Mouse (Mus musculus) ovary, postnatal 36 days (tissue): ENCODE measurements around the gene Frmd4a.
"Not testable (repeated sequence)": the region's sequence is repeated elsewhere in the genome, so short reads cannot be mapped to it uniquely, and the experiment has no call there.

Experiments
- DNase-seq: peaks from one replicate; pipeline ENCODE4 v3.0.0; 2022; ENCODE audit warnings: low spot score, mixed read lengths

The Frmd4a gene

DNA sequence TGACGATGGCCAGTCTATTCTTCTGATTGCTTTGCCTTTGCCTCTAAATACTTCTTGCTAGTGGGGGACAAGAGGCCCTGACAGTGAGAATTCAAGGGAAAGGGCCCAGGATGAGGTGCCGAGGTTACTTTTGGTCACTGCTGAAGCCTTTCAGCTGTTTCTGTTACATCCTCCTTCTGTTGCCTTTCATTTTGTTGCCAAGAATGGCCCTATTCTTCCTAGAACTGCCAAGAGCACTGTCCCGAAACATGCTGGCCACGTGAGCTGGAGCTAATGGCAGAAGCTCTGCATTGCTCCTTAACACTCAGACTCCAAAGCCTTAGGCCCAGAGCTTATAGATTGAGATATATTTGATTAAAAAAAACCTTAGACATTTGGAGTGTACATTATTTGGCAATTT is 178.5 kb downstream of the Frmd4a start:
- DNase-seq = no peak

DNA sequence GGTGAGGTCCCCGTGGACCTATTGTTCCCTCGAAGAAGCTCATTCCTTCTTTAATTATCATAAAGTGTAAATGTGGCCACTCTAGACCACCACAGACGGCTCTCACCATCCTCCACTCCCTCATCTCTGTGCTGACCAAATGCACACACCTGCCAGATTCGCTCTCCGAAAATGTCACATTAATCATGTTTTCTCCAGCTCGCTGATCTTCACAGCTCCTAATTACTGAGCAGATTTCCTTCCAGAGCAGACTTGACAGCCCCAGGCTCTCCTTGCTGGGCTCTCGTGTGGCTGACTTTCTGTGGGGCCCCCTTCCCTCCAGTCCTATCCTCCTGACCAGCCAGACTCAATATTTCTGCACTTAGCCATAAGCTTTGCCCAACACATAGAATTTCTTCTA is 191.7 kb downstream of the Frmd4a start:
- no peak for DNase-seq

DNA sequence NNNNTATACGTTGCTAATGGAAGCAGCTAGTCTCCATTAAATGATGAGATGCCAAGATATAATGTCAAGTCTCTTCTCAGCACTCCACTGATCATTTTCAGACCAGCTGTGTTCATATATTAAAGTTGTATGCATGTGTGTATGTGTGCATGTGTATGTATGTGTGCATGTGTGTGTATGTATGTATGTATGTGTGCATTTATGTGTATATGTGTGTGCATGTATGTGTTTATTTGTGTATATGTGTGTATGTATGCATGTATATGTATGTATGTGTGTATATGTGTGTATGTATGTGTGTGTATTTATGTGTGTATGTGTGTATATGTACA is 204.9 kb downstream of the Frmd4a start:
- DNase-seq = no peak

DNA sequence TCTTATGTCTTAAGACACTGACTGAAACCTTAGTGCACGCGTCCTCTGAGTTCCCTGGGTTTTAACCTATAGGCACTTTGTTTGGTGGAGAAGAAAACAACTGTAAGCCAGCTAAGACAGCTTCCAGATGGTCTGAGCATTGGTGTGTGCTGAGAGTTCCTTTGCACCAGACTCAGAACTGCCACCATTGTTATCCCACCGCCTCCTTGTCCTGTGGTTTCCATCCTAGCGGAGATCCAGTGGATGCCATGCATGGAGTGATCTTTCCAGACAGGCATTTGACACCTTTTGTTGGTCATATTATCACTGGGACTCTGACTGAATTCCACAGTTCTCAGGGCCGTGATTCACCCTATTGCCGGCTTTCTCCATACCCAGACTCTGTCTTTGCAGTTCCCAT is 205.8 kb downstream of the Frmd4a start:
- no peak for DNase-seq

DNA sequence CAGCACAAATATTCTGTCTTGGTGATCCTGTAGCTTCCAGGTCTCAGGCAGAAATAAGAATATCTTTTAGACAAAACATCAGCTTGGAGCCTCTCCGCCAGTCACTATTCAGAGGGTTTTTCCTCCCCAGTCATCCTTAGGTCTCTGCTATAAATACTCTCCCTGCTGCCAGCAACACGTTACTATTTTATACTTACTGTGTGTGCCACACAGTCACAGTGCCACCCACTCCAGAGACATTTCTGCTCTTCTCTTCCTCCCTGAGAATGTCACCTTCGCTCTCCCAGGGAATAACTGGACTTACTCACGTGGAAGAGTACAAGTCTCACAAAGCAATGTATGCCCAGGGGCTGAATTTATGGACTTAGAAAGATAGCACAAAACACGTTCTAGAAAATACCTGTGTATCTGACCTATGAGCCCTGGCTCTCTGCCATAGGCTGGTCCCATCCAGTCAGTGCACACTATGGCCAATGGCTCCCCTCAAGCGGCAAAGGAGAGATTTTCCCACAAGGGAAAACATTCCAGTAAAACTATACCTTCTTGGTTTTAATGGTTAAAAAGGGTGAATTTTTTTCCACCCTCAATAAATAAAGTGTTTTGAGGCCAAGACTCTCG is 209.5 kb downstream of the Frmd4a start:
- no peak for DNase-seq

DNA sequence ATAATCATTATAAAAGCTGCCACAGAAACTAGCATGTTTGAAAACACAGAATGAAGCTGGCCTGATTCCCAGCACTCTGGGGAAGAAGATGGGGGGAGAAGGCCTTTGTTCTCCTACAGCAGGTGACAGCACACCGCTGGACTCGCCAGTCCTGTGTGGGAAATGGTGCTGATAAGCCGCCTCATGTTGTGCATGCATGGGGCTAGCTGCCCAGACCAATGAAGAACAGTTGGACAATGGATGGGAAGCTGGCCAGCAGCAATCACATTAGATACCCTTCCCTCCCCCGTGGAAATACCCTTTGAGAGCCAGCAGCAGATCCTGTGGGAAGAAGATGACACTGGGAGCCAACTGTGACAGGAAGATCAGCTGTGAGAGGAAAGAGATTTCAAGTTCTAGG is 210.0 kb downstream of the Frmd4a start:
- no peak for DNase-seq

DNA sequence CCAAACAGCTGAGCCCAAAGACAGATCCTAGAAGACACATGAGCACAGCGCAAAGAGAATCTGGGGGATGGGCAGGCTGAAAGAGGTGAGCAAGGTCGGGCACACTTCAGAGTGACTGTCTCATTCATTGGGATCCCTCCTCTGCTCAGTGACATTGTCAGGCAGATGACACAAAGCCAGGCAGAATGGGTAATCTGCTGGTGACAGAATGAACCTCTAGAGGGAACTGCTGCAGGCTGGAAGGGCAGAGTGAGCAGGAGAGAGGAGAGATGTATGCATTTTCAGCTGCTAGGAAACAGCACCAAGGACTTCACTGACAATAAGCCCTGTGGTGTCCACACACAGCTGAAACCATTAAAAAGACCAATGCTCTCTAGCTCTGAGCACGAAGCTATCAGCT is 211.0 kb downstream of the Frmd4a start:
- DNase-seq = no peak

DNA sequence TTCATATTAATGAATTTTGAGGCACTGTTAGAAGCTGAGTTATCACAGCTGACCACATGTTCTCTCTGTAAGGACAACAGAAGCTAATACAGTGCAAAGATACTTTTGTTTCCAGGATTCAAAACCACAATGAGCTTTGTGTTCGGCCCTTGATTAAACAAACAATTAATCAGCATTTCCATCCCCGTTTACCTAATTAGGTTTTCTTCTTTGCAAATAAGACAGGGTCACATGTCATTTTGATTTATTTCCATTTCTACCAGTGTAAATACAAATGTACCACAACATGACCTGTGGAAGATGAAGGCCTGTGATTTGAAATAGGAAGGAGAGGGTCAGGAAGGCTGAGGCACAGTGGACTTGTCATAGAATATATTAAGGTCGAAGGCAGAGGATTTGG is 214.8 kb downstream of the Frmd4a start:
- no peak for DNase-seq

DNA sequence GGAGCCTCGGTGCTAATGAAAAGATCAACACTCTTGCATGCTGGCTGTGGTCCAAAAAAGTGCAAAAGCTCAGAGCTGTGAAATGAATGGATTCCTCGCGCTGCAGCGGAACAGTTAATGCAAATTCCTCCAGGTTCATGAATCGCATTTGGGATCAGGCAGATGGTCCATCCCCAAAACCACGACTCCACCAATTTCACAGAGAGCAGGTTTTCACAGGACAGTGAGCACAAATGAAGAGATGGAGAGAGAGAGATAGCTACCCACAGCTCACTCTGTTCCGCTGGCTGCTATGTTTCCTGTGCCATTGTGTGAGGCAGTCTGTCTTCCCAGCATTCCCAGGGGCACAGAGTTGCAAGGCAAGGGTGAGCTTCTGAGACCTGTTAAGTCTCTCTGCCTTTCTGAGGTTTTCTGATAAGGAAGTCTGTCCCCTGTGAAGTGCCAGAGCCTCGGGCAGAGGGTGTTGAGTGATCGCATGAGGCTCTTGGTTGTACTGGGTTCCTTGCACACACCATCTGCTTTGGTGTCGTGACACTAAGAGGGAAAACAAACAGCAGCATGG is 215.3 kb downstream of the Frmd4a start:
- DNase-seq = no peak

DNA sequence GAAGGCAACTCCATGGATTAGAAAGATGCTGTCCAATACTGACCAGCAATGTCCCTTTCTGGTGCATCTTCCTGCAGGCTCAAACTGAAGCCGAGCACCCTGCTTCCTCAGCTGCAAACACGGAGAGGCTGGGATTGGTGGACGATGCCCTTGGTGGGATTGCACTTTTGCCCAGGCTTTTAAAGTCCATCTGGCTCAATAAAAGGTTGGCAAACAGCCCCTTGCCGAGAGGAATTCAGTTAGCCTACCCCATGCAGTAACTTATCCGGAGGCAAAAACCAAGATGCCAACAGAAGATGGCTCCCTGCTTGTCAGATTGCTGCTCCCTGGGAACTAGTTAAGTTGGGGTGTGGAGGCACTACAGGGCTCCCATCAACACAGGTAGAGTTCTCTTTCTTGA is 220.2 kb downstream of the Frmd4a start:
- no peak for DNase-seq

DNA sequence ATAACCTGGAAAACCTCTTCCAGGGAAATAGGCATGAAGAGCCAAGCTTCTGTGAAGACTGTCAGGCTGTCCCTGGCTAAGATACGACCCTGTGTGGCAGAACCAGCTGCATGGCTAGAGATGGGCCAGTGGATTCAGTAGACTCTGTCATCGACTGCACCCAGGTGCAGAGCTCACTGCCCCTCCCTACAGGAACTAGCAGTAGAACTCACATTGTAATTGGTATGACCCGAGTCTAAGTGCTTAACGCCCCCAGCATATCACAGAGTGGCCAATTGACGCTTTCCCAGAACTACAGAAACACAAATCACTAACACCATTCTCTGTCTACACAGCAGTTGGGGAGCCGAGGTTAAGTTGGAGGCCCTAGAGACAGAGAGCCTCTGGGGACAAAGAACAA is 232.2 kb downstream of the Frmd4a start:
- no peak for DNase-seq

DNA sequence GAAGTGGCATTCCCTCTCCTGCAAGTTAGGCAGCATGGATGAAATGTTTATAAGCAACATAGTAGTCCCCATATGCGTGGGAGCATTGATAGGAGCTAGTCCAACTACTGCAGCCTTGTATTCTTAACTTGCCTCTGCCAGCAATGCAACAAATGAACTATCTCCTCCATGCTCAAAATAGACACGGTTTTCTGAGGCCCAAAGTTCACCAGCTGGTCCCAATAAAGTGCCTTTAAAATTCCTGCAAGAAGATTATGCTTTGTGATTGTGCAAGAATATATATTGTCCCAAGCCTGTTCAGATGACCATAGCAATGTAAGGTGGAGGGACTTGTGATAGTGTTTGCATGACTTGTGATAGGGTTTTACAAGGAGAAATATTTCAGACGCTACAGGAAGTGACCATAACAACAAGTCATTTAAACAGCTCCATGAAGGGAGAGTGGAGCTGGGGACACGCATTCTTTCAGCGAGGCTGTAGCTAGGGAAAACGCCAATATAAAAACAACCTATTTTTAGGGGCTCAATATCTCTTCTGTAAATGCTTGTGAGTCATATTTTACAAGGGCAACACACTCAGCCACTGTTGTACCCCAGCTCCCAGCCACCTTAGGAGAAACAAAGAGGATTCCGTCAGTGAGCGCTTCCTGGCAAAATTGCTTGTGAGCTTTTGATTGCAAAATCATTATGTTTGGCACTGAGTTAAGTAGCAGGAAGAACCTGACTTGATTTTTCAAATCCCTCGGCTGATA is 235.2 kb downstream of the Frmd4a start:
- no peak for DNase-seq

DNA sequence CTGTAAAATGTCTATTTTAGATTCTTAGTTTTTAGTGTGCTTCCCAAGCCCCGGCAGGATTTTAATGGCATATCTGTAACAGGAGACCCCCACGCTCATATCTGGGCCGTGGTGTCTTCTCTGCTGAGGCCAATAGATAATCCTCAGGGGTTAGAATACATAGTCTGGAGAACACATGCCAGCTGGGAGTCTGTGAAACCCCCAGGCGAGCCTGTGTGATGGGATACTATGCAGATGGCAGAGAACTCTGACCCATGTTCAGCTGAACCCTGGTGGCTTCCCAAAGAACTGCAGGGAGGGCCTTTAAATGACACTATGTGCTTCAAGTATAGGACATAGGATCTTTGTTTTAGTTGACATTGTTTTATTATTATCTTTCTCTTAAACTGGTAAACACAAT is 235.8 kb downstream of the Frmd4a start:
- peak; percentile 30 for DNase-seq

DNA sequence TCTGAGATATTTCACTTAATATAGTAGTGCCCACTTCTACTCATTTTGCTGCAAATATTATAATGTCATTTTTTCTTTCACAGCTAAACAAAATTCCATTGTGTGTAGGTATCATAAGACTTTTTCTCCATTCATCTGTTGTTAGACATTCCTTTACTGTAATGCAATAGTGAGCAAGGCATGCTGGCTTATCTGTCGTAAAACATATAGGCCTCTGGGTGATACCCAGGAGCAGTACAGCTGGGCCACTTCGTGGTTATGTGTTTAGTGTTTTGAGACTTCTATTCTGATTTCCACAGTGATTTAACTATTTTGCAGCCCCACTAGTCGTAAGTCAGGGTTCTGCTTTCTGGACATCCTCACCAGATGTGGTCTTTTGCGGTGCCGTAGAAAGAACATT is 236.6 kb downstream of the Frmd4a start:
- no peak for DNase-seq

DNA sequence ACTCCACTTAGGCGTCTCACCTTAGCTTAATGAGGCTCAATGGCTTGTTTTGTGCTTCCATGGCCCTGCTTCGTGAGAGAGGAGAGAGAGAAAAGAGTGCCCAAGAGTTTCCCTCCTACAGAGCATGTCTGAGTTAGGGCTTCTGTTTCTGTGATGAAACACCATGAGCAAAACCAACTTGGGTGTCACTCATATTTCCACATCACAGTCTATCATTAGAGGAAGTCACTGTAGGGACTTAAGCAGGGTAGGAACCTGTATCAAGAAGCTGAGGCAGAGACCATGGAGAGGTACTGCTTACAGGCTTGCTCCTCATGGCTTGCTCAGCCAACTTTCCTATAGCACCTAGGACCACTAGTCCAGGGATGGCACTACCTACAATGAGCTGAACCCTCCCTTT is 238.7 kb downstream of the Frmd4a start:
- DNase-seq = no peak

DNA sequence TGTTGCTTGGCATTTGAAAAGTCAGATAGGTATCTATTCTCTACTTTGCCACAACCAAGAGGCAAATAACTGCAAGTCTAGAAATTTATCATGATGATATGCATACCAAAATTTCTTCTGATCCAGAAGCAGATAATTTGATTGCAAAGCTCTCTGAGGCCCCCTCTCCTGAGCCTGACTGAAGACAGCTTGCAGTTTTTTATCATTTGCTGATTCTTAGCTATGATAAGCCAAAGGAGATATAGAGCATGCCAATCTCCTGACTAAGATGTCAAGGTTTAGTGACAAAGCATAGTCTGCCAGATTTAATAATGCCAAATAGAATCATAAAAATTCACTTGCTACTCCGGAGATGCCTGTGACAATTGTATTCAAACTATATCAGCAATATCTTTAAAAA is 240.1 kb downstream of the Frmd4a start:
- no peak for DNase-seq

DNA sequence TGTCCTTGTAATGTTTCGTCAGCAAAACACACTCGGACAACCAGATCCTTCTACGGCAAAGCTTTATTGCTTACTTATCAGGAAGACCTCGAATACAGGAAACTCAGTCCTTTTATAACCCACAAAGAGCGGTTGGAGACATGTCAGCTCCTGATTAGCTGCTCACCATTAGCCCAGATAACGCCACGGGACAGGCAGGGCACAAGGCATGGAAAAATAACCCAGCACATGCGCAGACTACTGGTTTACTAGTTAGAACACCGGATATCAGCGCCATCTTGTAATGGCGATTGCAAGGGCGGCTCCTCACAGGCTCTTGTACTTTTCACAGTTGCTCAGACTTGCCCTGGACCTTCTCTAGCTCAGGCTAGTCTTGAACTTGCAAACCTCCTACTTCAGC is 241.3 kb downstream of the Frmd4a start:
- not testable (repeated sequence) for DNase-seq

DNA sequence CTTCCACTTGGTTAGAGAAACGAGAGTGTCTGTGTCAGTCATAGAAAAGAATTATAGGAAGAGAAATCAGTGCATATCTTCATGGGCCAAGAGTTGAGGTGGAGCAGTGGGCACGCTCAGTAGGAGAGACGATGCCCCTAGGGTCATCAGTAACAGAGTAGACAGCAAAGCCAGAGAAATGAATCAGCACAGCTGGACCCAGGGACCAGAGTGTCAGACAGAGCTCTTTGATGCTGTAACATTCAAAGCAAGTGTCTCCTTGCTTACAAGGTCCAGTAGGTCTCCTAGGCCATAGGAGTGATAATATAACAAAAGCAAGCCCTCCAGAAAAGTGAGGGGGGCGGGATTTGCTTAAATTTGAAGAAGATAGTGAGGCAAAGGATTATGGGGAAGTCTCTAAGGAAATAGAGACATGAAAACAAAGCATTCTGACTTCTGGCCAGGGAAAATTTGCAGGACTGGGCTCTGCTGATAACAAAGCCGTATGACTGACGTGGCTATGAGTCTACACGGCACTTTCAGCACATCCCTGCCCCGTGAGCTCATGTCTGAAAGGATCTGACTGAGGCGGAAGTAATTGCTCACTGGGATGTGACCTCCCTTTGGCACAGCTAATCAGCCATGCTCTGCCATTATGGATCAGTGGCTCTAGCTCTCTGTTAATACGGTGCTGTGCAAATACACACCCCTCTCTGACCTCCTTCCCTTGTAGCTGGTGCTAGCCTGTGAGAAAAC is 243.0 kb downstream of the Frmd4a start:
- DNase-seq = no peak

DNA sequence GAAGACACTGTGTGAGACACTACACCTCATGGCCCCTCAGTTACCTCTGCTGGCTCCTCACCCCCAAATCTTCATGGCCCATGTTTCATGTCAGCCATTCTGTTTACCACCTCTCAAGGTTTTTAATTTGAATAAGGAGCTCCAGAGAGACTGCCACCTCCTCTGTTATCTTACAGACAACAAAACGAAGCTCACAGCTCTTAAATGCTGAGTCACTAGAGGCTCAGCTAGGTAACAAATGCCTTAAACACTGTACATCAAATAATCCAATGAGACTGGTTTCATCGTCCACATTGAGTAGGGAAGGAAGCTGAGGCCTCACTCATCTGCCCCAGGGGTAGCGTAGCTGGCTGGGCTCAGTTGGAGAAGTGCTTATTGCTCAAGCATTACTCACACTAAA is 245.2 kb downstream of the Frmd4a start:
- no peak for DNase-seq

DNA sequence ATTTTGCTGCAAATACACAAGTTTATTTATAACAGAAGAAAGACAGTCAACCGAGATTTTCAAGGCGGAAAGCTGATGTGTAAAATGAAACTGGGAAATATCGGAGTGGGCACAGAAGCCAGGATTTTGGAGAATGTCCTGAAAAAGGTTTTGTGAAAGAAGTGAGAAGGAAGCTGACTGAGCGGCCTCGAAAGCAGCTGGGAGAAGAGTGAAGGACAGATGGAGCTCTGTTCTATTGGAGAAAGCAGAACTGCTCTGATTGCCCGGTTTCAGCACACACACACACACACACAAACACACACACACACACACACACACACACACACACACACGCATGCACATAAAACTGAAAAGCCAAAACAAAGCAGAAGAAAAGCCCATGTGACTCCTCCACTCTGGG is 249.9 kb downstream of the Frmd4a start:
- no peak for DNase-seq

DNA sequence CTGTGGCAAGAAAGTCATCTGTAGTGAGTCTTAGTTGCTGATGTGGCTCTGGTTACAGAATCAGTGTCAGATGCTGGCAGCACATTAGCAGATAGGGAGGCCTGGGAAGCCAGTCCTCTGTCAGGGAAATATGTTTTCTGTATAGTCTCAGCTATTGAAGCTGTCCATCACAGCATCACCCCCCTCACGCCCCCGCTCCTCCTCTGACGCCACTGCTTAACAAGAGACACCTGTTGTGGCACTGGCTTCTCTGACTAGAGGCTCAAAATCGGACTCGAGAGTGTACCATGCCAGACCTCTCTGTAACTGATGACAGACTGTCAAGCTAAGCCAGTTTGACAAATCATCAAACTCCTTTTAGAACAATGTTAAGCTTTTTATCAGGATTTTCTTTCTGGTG is 265.3 kb downstream of the Frmd4a start:
- DNase-seq = no peak

DNA sequence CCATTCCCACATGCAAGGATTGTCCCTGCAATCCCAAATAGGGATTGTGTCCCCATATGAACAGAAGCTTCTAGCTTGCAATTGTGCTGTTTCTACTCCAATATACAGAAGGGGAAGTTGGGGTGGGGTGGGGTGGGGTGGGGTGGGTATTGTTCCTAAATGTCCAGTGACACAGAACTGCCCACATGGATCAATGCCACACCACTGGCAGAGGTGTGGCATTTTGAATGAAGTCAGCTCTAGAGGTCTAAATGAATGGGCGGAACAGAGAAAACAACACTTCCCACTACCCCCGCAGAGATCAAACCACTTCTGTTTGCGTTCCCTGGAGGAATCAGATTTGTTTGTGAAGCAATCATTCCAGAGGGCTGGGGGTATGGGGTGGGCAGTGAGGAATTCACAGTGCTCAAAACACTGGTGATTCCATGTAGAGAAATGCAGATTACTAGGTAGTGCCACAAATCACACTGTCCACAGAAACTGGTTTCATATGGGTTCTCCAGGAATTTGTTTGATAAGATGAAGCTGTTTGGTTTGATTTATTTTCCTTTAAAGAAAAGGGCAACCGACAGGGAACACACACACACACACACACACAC is 268.3 kb downstream of the Frmd4a start:
- no peak for DNase-seq

DNA sequence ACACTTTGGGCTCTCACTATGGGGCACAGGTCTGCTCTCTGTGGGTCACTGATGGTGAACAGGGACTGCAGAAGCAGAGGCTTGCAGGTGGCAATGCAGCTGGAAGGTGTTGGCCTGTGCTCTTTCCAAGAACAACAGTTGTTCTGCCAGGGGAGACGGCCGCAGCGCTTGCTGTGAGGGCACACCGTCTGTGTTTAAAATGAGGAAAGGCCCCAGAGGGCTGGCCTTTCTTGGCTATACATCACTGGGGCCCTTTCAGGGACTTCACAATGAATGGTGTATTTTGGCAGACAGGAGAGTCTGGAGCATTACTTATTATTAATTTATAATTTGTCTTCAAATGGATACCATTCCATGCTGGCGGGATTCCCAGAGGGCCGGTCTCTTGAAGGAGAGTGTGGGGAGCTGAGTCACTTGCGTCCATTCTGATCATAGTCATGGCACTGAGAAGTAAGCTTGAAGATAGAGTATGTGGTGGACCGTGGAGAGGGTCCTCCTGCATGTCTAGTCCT is 268.9 kb downstream of the Frmd4a start:
- peak; percentile 12 for DNase-seq
